Mouse (Mus musculus) frontal cortex, adult (tissue): Measurements from ENCODE around the gene Ddx39b.

ENCODE experiments used
- ATAC-seq: cut with Nextera tagmentation; 2 replicates; pipeline ENCODE4 v1.9.2; 2017; ENCODE audit warnings: mild to moderate bottlenecking, moderate library complexity, mixed read lengths; ENCODE audit not compliant: low TSS enrichment

The Ddx39b gene

GRCm38 (mm10) chr17:35243086-35243485 lies 1.5 kb downstream of the Ddx39b start:
- no peak for ATAC-seq

GRCm38 (mm10) chr17:35244999-35245398 lies 3.5 kb downstream of the Ddx39b start:
- ATAC-seq = no peak

GRCm38 (mm10) chr17:35245731-35246623 lies 4.4 kb downstream of the Ddx39b start:
- ATAC-seq = no peak

GRCm38 (mm10) chr17:35247144-35247543 lies 5.6 kb downstream of the Ddx39b start:
- ATAC-seq = no peak

GRCm38 (mm10) chr17:35248986-35249385 lies 7.4 kb downstream of the Ddx39b start:
- no peak for ATAC-seq

GRCm38 (mm10) chr17:35249451-35250197 lies 8.1 kb downstream of the Ddx39b start:
- no peak for ATAC-seq

GRCm38 (mm10) chr17:35250348-35251120 lies 9.0 kb downstream of the Ddx39b start:
- ATAC-seq = no peak

GRCm38 (mm10) chr17:35251162-35251719 lies 9.7 kb downstream of the Ddx39b start:
- no peak for ATAC-seq

GRCm38 (mm10) chr17:35251981-35252380 lies 10.4 kb downstream of the Ddx39b start:
- ATAC-seq = no peak

GRCm38 (mm10) chr17:35252619-35253292 lies 11.2 kb downstream of the Ddx39b start:
- 0 out of 2 replicates have a peak, but pooled peaks have one; percentile 29 for ATAC-seq

GRCm38 (mm10) chr17:35253293-35254093 lies 11.9 kb downstream of the Ddx39b start:
- ATAC-seq = no peak

GRCm38 (mm10) chr17:35254241-35255098 lies 12.9 kb downstream of the Ddx39b start:
- no peak for ATAC-seq

- no peak for ATAC-seq
Measured at GRCm38 (mm10) chr17:35255301-35255700, 13.8 kb downstream of the Ddx39b start.

- ATAC-seq = no peak
Measured at GRCm38 (mm10) chr17:35255704-35256103, 14.2 kb downstream of the Ddx39b start.

- ATAC-seq = no peak
Measured at GRCm38 (mm10) chr17:35257378-35257777, 15.8 kb downstream of the Ddx39b start.

- peak; percentile 39; the same call in 1 of the 2 replicates for ATAC-seq
Measured at GRCm38 (mm10) chr17:35257824-35258491, 16.4 kb downstream of the Ddx39b start.

GRCm38 (mm10) chr17:35258492-35259478 lies 17.2 kb downstream of the Ddx39b start:
- no peak for ATAC-seq
